Mouse (Mus musculus) mature B cell (primary cell): ENCODE data around the gene Rpl19.

Experiments used
- in situ Hi-C: fragments of 300-500 bp; cut with MboI; formaldehyde crosslinking; loops from 2 replicates; pipeline ENCODE4 v1.14.3; 2019

The Rpl19 gene

DNA sequence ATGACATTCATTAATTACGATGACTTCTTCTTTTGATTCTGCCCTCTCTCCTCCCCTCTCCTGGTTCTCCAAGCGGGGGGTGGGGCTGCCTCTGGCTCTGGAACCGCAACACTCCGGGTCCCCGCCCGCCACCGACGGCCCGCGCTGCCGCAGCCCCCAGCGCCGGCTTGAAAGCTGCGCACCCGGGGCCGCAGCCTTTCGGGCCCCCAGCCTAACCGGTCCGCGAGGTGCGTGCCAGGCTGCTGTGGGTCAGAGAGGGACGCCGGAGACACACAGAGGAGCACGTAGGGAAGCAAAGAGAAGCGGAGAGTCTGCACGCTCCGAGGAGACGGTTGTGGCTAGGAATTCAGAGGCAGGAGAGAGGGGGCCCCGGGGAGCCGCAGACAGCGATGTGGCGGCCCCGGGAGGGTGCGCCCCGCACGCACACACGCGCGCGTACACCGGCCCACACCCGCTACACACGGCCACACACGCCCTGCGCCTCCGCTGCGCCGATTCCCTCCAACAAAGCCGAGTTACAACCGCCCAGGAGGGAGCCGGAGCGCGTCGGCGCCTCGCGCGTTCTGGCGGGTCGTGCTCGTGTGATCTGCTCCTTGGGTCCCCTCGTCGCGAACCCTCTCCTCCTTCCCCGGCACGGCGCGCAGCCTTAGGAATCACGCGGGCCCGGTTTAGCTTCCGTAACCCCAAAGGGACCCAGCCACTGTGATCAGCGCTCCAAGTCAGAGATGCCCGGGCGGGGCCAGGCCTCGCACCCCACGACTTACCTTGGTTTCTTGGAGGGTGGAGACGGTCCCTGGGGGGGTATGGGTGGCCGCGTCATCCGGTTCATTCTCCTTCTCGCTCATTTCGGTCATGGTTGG, 25.8 kb downstream of the Rpl19 start:
- in situ Hi-C loops, result no loop called here

DNA sequence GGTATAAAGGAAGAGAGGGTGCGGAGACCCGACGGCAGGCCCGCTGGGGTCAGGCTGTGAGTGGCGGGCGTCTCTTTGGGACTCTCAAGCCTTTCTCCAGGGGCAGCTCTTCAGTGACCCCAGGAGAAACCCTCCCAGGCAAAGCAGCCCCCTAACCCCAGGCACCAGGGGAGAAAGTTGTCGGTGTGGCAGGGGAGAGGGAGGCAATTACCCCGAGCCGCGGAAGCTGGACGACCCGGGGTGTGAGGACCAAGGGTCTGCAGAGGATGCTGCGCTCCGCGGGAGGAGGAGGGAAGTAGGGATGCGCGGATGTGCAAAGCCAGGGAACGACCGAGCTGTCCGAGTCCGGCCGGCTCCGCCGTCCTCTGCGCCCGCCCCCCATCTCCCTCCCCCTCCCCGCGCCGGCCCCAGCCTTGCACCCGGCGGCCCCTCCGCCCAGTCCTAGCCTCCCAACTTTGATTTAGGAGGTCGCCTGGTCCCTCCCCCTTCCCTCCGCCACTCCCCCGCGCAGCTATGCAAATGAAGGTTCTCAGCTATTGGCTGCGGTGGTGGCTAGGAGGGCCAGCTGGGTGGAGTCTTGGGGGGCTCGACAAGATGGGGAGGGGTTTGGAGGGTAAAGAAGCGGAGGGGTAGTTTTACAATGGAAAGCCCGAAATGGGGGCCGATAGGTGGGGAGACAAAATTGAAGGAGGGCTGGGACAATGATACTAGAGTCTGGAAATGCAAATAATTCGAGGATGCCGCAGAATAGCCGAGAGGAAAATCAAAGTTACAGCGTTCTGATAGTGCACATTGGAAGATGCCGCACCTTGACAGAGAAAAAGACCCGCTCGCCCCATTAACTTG, 26.7 kb downstream of the Rpl19 start, which contains the start of gene Stac2:
Stac2 (minus strand) TSS at position 474 of the 846 bp plus-strand sequence.
- in situ Hi-C loops, result no loop called here

DNA sequence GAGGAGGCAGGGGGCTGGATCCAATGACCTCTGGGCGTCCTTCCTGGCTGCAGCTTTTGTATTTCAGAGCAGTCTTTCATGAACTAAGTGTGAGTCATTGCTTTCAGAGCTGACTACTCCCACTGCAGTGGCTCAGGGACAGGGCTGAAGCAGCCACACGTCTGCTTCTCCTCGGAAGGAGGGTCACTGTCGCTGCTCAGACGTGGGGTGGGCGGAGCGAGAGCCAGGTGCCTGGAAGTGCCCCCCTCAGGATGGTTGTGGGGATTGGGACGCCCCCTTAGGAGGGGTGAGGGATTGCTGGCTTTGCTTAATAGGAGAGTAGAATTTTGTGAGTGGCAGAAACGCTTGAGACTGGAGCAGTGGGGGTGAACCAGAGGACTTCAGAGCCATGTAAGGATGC, 31.0 kb downstream of the Rpl19 start:
- in situ Hi-C loops, result no loop called here

DNA sequence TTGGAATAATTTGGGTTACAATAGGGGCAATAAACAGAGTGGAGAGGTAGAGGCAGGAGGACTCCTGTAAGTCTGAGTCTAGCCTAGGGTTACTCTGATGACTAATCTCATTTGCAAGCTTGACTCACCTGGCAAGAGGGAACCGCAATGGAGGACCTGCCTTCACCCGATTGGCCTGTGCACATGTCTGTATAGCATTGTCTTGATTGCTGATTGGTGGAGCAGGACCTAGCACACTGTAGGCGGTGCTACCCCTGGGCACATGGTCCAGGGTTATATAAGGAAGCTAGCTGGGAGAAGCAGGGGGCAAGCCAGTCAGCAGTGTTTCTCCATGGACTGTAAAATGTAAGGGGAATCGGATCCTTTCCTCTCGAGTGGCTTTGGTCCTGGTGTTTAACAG, 31.5 kb downstream of the Rpl19 start:
- in situ Hi-C loops, result no loop called here

DNA sequence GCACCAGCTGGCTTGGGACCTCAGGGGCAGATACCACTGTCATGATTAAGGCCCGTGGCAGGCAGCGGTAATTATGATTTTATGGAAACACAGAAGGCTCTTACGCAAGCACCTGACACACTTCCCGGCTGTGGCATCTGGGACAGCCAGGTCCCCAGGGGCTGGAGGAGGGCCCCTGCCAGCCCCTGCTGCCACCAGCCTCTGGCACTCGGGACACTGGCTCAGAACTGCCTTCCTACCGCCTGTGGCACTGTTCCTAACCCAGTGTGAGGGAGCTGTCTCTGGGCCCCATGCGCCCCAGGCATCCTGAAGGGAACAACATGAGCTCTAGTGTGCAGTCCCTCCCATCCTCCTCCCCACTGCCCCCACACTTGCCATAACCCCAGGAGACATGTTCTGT, 33.2 kb downstream of the Rpl19 start:
- in situ Hi-C loops, result no loop called here

DNA sequence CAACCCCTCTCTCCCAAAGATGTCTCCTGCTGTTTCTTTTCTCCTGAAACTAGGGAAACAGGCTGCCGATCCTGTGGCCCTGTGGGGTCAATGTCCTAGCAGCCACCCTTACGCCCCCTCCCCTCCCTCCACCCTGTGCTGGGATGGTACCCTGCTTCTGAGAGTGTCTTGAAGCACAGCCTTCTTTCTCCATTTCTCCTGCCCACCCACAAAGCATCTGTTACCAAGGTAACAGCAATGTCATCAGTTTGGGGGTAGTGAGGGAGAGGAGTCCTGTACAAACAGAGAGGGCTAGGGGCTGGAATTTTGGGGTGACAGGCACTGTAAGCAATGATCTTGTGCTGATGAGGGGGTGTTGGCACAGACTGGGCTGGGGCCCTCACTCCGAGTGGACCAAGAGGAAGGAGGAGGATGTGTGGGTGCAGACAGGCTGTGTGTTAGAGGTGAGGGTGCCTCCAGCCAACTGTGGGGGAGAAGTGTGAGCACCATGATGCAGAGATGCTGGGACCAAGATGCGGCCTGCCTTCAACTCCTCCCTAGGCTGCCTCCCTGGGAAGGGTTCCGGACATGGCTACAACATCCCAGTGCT, 33.7 kb downstream of the Rpl19 start:
- in situ Hi-C loops, result no loop called here

DNA sequence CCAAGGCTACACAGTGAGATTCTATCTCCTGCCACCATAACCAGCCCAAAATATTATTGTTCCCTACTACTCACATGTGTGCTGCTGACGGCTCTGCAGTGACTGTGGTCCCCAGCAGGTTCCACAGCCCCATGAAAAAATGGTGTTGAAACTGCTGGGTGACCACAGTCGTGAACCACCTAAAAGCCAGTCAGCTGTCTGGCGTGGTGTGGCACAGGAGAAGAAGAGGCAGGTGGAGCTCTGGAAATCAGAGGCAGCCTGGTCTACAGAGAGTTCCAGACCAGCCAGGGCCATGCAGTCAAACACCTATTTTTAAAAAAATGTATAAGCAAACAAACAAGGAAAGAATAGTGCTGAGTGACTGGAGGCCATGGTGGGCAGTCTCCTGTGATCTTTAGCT, 34.9 kb downstream of the Rpl19 start:
- in situ Hi-C loops, result no loop called here

DNA sequence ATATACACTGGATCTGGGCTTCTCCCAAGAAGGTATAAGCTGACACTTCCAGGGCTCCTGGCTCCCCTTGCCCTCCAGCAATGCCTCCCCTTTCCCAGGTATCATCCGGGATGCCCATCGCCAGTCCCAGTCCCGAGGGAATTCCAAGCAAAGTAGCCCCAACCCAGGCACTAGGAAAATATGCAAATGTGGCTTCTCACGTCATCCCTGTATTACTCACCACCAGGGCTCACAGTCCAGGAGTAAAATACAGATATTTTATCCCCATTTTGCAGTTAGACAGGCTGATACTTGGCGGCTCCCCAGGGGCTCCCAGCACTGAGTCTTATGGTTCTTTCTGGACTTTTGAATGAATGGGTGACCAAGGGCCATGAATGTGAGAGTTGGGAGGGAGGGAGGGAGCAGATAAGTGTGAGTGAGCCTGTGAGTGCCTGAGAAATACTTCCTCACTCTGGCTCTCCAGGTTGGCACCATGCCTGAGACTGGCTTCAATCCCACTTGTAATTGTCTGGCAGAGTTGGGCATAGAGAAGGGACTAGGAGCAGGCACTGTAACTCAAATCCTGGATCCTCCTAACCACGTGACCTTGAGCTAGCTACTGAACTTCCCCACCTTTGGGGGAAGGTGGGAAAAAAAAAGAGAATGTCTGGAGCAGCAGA, 35.5 kb downstream of the Rpl19 start:
- in situ Hi-C loops, result no loop called here

DNA sequence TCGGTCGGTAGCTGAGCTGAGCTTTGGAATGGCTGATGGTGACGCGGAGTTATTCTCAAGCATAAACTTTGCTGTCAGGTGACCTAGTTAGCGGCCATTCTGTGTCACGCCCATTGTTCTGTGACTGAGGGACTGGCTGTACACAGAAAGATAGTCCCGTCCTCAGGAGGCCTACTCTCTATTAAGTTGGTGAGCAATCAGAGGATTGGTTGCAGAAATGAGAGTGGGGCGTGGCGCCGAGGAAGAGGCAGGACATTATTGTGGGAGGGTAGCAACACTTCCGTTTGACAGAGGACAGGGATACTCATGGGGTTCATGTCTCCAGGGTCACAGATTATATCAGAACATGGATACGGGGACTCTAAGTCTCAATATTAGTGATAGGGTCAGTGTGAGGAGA, 39.7 kb downstream of the Rpl19 start:
- in situ Hi-C loops, result no loop called here

DNA sequence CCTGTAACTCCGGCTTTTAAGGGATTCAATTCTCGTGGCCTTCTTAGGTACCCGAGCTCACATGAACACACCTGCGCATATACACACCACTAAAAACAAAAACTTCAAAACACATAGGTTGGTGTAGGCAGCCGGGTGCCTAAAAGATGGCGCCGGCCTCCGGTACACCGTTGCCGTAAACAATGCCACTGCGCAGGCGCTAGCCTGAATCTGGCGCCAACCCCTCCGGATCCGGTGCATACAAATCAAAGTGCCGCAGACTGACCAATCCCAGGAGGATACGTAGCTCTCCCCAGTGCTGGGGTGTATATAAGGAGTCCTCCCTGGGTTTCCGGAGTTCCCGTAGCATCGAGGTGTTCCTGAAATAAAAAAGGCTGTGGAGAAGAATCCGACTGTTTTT, 40.7 kb downstream of the Rpl19 start:
- in situ Hi-C loops, result no loop called here

DNA sequence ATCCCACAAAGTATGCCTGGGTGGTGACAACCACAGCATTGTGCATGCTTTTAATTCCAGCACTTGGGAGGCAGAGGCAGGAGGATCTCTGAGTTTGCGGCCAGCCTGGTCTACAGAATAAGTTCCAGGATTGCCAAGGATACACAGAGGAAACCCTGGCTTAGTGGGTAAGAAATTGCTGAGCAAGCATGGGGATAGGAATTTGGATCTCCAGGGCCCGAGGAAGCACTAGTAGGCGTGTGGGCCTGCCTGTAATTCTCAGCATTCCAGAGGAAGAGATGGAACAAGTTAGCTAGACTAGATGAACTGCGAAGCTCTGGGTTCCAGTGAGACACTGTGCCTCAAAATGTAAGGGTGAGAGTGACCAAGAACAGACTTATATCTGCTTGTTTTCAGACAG, 46.9 kb downstream of the Rpl19 start:
- in situ Hi-C loops, result no loop called here

DNA sequence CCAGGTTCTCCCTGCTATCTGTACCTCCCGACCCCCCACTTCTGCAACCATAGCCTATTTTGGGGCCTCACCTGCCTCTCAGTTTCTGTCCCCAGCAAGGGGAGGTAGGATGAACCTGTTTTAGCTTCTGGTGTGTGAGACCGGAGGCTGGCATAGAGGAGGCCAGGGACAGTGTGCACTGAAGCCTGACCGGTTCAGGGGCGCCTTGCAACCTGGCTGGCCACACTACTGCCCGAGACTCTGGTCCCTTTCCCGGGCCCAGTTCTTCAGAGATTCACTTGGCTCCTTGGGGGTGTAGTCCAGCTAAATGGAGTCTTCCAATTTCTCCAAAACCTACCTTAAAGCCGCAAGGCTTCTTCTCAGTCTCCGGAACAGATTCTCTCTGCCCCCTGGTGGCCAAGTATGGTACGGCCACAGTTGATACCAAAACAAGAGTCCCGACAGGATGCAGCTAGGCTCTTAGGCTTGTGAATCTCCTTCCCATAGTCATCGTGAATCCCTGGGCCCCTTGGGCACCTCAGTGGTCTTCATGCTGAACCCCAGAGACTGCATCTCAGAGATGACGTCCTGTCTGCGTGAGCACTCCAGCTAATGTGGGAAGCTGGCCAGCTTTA, 48.8 kb downstream of the Rpl19 start:
- in situ Hi-C loops, result loop anchor here (5.0 kb wide), 1 partner anchor 48 kb away; the partner anchor contains the start of gene Rpl19

DNA sequence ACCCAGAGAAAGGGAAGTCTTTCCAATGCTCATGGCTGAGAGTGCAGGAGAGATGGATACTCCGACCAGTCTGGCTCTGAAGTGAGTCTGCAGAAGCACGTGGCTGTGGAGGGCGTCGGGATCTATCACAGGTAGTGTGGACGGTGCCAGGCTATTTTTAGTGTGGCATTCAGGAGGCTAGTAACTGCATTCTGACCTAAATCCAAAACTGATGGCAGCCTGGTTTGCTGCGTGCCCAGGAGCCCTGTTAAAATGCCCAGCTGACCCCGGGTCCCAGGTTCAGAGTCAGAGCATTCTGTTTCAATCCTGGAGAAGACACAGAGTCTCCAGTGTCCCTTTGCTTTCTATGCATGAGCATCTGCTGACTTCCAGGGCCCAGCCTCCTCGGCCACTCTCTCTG, 50.6 kb downstream of the Rpl19 start:
- in situ Hi-C loops, result loop anchor here (5.0 kb wide), 1 partner anchor 50 kb away; the partner anchor contains the start of gene Rpl19
